Mouse (Mus musculus) layer of hippocampus, adult 11-12 months (tissue): Measurements from ENCODE around the gene Rassf10.
"Not testable (repeated sequence)": the region's sequence is repeated elsewhere in the genome, so short reads cannot be mapped to it uniquely, and the experiment has no call there.

Experiments used
- DNase-seq: peaks from one replicate; pipeline ENCODE4 v3.0.0; 2022; ENCODE audit warnings: low spot score

The Rassf10 gene

GRCm38 (mm10) chr7:112953777-112954291 lies at the start of gene Rassf10:
Gene Rassf10, plus strand, starts transcription at chr7:112953962.
- no peak for DNase-seq

GRCm38 (mm10) chr7:112906848-112907247 lies 46.9 kb upstream of the Rassf10 start:
- DNase-seq = no peak

- DNase-seq = no peak
Observed at GRCm38 (mm10) chr7:112907468-112907867, 46.3 kb upstream of the Rassf10 start.

- DNase-seq = no peak
Observed at GRCm38 (mm10) chr7:112909164-112909563, 44.6 kb upstream of the Rassf10 start.

GRCm38 (mm10) chr7:112912969-112913368 lies 40.8 kb upstream of the Rassf10 start:
- DNase-seq = no peak

- peak; percentile 37 for DNase-seq
Observed at GRCm38 (mm10) chr7:112915571-112915970, 38.2 kb upstream of the Rassf10 start.

GRCm38 (mm10) chr7:112917613-112918278 lies 36.0 kb upstream of the Rassf10 start:
- no peak for DNase-seq

- no peak for DNase-seq
Observed at GRCm38 (mm10) chr7:112918279-112918991, 35.3 kb upstream of the Rassf10 start.

- peak; percentile 65 for DNase-seq
Observed at GRCm38 (mm10) chr7:112919845-112920244, 33.9 kb upstream of the Rassf10 start.

- DNase-seq = no peak
Observed at GRCm38 (mm10) chr7:112922801-112923200, 31.0 kb upstream of the Rassf10 start.

GRCm38 (mm10) chr7:112923712-112924111 lies 30.1 kb upstream of the Rassf10 start:
- DNase-seq = no peak

- DNase-seq = no peak
Observed at GRCm38 (mm10) chr7:112930669-112931068, 23.1 kb upstream of the Rassf10 start.

- not testable (repeated sequence) for DNase-seq
Observed at GRCm38 (mm10) chr7:112935876-112936275, 17.9 kb upstream of the Rassf10 start.

GRCm38 (mm10) chr7:112937089-112937488 lies 16.7 kb upstream of the Rassf10 start:
- DNase-seq = no peak

GRCm38 (mm10) chr7:112938959-112939358 lies 14.8 kb upstream of the Rassf10 start:
- DNase-seq = no peak

- no peak for DNase-seq
Observed at GRCm38 (mm10) chr7:112942567-112942966, 11.2 kb upstream of the Rassf10 start.

GRCm38 (mm10) chr7:112943056-112943455 lies 10.7 kb upstream of the Rassf10 start:
- DNase-seq = no peak

- DNase-seq = no peak
Observed at GRCm38 (mm10) chr7:112946706-112947105, 7.1 kb upstream of the Rassf10 start.

- DNase-seq = no peak
Observed at GRCm38 (mm10) chr7:112954351-112955102, 765 bp downstream of the Rassf10 start.

GRCm38 (mm10) chr7:112955103-112955827 lies 1.5 kb downstream of the Rassf10 start:
- no peak for DNase-seq

GRCm38 (mm10) chr7:112955955-112956354 lies 2.2 kb downstream of the Rassf10 start:
- no peak for DNase-seq

GRCm38 (mm10) chr7:112956961-112957360 lies 3.2 kb downstream of the Rassf10 start:
- no peak for DNase-seq
